Mouse (Mus musculus) embryonic fibroblast, embryonic 13.5 days (primary cell): ENCODE measurements around the gene Gbx2.

Experiments used
- CTCF ChIP-seq: IDR thresholded peaks from 2 replicates; pipeline ENCODE4 v1.5.1; 2011; ENCODE audit warnings: mild to moderate bottlenecking, control low read depth, low read length, moderate library complexity, borderline replicate concordance; ENCODE audit not compliant: insufficient read depth
- POLR2A ChIP-seq: IDR thresholded peaks from 2 replicates; pipeline ENCODE4 v1.6.1; 2011; ENCODE audit warnings: low read depth, mild to moderate bottlenecking, control low read depth, low read length, moderate library complexity

GRCm38 (mm10) chr1:89962092-89962491 lies 31.1 kb upstream of the Gbx2 start:
- TF ChIP-seq CTCF (no peak), POLR2A (no peak)
